Mouse (Mus musculus) telencephalon, adult 2 months (tissue): ENCODE measurements around the gene Slc9a5.

Experiments used
- DNase-seq: peaks from one replicate; pipeline ENCODE4 v3.0.0-alpha.2; 2011; ENCODE audit warnings: low read depth, low spot score

The Slc9a5 gene

DNA sequence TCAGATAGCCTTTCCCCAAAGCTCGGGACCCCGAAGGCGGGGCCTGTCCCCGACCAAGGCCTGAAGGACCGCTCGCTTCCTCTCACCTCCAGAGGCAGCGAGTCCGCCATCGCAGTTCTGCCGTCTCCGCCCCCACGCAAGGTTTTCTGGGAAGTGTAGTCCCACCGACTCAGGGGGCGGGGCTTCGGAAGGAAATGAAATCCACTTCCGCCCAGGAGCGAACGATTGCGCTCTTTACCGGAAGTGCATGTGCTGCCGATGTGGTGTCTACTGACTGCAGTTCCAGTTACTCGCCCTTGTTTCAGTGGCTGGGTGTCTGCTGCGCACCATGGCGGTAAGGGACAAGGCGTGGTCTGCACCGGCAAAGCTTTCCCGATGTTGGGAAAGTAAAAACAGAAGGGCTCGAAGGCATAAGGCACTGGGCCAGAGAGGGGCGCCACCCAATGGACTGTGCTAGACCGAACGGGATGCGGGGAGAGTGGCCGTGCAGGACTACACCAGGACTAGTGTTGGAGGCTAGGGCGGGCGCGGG is 22.4 kb upstream of the Slc9a5 start, which contains the start of the genes Lrrc29 and Tmem208:
Gene Lrrc29, minus strand, starts transcription at position 138 of the 532 bp plus-strand sequence.
Gene Tmem208, plus strand, starts transcription at position 214 of the 532 bp plus-strand sequence.
- peak; percentile 95 for DNase-seq

DNA sequence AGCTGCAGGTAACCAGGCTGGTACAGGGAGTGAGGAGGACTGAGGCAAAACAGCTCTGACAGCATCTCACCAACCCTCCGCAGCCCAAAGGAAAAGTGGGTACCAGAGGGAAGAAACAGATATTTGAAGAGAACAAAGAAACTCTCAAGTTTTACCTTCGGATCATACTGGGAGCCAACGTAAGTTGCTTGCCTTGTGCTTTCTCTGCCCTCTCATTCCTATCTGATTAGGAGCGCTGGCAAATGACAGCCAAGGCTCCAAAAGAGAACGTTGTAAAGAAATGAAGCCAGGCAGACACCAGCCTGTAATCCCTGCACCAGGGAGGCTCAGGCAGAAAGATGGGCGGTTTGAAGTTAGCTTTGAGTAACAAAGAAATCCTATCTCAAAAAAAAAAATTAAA is 21.7 kb upstream of the Slc9a5 start:
- DNase-seq, result no peak

DNA sequence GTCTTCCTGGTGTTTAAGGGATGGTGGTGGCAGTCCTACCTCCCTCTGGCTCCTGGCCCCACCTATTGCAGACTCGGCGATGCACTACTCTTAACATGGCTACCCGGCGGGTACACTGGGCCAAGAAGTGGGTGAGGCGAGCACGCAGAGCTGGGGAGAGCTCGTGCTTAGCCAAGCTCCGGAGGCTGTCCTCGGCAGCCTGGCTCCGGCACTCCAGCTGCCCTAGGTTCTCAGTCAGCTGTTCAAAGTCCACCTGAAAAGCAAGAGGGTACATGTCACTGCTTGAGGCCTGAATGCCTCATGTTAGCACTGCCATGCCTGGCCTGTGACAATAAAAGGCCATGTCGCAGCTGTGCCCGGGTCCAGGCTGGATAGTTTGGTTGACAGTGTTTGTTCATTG is 18.3 kb upstream of the Slc9a5 start:
- DNase-seq, result no peak

DNA sequence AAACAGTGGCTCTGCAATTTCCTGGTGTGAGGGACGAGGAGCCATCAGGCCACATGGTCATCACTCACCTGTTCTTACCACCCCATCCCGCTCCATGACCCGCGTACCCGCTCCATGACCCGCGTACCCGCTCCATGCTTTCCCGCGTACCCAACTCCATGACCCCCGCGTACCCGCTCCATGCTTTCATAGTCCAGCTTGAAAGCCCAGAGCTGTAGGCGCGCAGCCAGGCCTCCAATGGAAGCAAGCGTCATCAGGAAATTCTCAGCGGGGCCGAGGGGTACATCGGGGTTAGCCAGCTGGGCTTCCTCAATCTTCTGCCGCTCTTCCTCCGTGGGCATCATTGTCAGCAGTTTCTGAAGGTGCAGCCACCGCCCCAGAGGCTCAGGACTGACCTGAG is 17.2 kb upstream of the Slc9a5 start:
- no peak for DNase-seq

DNA sequence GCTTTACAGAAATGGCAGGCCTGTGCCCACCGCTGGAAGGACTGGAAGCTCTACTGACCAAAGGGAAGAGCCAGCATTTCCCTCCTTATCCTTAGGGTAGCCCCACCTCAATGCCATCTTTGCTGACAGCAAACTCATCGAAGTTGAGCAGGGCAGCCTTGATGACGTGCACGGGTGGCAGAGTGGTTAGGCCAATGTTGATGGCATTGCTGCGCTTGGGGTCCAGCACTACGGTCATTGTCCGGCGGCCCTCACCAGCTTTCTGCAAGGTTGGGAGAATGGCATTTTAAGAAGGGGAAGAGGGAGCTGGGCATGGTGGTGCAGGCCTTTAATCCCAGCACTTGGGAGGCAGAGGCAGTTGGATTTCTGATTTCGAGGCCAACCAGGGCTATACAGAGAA is 16.7 kb upstream of the Slc9a5 start:
- no peak for DNase-seq

DNA sequence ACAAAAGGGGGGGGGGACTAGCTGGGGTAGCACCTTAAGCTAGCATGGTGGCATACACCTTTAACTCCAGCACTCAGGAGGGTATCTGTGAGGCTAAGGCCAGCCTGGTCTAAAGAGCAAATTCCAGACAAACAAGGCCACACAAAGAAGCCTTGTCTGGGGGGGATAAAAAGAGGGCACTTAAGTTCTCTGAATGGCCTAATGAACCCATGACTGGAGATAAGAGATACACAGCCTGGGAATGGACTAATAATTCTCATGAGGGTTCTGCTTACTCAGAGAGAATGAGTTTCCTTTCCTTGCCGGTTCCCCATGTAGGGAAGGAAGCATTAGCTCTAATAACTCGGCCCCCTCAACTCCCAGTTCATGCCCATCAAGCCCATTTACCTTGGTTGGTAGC is 16.1 kb upstream of the Slc9a5 start:
- DNase-seq, result no peak

DNA sequence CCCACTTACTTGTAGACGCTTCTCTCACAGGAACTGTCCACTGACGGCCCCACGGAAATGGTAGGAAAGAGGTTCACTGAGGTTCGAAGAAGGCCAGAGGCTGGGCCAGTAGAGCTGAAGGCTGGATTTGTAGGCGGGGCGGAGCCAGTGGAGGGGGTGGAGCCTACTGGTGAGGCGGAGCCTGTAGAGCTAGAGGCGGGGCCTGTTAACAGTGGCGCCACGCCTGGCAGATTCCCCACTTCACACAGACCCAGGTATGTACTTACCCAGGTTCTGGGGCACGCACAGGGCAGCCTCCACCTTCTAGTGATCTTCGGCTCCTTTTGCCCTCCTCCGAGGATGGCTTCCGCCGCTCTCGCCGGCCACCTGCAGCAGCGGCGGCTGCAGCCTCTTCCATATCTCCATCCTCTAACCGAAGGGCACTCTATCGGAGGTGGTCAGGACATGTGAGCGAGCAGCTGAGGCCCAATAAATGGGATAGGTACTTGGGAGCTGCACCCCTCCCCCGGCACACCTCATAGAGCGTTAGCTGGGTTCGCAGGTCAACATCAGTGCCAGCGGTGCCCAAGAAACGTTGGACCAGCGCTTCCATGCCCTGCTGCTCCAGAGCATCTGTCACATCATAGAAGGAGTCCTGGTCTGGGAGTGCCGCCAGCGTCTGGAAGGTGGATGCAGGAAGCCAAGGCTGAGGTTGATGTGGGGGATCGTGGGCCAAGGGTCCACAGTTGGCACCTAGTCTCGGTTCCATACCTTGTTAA is 12.1 kb upstream of the Slc9a5 start:
- DNase-seq, result no peak

DNA sequence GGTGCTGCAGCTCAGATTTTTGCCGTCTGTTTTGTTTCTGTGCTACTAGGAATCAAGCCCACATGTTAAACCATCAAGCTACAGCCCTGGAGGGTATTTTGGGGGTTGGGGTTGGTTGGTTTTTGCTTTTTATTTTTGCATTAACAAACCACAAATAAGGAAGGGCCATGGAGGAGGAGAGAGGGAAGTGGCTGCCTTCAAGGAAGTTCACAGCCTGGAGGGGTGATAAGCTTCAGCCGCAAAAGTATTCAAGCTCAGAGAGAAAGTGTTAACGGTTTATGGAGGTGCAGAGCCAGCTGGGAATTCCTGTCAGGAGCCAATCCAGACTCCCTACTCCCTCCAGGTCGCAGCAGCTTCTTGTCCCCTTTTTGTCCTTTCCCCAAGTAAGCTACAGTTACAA is 9.7 kb upstream of the Slc9a5 start:
- no peak for DNase-seq

DNA sequence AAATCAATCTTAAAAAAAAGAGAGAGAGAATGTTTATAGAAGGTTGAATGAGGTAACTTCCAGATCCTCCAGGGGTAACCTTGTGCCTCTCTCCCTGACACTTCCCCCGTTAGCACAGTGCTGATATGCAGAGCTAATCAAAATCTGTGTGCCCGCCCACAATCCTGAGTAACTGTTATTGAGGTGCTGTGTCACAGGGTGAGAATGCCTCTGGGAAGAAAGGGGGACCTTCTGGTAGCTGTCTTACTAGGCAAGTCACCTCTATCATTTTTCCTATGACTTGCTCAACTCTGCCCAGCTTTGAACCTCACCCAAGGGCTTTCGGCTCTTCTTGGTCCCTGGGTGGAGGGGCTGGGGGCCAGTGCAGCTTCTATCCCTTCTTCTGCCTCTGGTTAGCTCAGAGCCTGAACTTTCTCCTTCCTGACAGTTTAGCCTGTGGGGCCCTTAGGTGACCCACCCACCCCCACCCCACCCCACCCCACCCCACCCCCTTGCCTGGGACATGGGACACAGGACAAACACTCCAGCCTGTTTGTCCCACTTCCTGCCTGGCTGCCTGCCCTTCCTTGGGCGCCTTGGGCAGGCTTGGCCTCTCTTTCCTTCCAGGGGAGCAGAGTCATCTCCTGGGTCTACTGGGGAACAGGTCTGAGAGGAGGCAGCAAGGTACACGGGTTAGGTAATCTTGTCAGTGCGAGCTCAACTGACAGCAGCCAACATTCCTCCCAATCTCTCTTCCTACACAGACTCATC is 8.6 kb upstream of the Slc9a5 start:
- no peak for DNase-seq

DNA sequence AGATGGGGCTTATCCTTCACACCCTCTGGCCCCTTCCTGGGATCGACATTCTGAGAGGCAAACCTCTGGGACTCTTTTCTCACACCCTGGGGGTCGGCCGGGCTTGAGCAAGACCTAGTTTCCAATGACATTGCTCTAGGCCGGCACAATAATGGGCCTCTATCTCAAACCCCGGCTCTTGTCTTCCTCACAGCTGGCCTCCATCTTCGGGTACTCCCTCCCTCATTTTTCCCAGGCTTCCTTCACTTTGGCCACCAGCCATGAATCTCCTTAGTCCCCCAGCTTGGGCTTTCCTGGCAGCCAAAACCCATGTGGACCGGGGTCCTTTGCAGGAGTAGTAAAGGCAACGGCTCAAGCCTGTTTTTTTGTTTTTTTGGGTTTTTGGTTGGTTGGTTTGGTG is 7.2 kb upstream of the Slc9a5 start:
- DNase-seq, result no peak

DNA sequence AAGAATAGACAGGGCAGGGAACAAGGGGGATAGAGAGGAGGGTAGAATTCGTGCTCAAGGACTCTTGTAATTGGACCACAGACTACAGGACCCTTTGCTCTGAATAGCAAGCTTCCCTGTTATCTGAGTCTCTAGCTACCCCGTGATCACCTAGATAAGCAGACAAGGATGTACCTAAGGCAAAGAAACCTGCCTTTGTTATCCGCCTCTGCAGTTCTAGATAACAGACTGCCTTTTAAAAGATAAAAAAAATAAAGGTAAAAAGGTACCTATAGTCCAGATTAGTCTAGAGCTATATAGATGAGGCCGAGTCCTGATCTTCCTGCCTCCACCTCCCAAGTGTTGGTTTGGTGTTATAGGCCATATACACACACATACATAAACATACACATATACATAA is 5.9 kb upstream of the Slc9a5 start:
- DNase-seq, result no peak

DNA sequence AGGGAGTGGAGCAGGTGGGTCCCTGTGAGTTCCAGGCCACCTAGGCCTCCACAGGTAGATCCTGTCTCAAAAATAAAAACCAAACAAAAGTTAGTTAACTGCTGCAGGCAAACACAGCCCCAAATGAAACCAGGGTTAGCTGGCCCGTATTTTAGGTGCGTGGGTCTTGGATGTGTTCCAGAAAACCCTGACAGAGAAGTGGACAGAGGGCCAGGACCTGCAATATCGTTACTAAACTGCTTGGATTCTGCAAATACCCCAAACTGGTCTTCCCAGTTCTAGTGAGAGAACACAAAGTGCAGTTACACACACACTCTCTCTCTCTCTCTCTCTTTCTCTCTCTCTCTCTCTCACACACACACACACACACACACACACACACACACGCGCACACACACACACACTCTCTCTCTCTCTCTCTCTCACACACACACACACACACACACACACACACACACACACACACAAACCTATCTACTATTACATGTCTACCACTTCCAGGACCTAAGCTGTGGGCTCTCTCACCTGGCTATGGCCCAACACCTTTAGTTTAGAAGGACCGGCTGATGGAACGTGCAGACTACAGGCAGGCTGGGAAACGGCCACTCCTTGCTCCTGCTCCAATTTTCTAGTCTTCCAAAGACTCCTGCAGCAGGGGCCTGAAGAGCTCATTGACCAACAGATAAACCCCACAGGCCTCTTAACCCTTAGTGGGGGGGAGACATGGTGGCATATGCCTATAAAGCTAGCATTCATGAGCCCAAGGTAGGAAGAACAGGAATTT is 4.7 kb upstream of the Slc9a5 start:
- DNase-seq, result no peak

DNA sequence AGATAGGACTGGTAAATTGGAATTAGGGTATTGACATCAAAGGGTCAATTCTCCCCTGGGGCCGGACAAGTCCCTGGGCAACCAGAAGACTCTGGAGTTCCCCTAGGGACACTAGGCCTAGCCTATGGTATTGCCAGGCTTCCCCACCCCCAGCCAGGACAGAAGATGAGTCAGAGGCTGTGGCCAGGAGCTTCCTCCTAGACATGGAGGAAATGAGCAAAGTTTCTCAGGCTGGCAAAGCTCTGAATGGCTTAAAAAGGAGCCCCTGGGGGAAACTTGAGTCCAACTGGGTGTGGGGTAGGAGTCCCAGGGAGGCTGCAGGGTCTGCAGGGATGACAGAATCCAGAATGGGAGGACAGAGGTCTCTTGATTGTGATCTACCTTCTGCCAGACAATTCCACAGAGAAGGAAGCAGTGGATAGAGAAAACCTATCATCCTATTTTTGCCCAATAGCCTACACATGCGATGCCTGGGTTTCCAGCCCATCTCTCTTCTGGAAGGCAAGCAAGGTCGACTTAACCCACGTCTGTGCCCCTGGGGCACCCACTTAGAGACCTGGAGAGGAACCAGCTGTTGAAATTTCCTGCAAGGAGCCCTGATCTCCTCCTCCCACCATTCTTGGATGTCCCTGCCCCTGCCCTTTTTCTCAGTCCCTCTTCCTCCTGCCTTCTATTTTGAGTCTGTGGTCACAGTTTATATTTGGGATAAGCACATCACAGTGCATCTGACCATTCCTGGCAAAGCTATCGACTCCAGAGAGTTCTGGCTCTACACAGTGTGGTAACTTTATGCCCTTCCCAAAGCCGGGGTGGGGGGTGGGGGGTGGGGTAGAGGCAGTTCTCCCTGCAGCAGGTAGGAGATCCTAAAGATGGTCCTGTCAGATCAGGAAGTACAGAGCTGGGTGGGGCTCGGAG is 3.3 kb upstream of the Slc9a5 start:
- no peak for DNase-seq

DNA sequence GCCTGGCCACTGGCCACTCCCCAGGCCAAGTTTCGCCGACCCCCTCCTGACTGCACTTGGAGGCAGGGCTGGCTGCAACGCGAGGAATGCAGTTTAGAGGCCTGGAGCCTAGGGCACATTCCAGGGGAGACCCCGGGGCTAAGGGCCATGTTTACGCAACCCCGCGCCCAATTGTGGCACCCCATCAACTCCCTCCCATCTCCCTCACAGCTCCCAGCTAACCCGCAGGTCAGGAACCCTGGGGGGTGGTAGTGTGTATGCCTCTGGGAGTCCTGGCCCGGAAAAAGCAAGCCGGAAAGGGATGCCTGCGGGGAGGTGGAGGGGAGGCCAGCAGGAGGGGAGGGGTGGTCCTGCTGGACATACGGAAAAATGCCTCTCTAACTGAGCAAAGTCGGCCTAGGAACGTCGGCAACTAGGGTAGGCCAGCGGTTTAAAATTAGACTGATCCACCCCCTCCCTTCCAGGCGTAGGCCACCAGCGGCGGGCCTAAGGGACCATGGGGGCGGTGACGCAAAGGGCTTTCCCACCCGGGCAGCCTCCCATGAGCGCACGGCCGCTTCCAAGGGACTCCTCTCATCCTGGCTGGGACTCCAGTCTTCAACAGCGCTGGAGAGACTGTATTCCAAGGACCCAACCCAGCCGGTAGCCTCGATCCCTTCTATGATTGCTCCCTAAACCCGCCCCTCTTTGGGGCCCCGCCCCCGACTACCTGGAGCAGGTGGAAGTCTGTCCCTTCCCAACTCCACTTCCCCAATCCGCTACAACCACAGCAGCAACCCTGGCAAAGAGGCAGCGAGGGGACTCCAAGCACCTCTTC is 1.8 kb upstream of the Slc9a5 start:
- DNase-seq, result no peak

DNA sequence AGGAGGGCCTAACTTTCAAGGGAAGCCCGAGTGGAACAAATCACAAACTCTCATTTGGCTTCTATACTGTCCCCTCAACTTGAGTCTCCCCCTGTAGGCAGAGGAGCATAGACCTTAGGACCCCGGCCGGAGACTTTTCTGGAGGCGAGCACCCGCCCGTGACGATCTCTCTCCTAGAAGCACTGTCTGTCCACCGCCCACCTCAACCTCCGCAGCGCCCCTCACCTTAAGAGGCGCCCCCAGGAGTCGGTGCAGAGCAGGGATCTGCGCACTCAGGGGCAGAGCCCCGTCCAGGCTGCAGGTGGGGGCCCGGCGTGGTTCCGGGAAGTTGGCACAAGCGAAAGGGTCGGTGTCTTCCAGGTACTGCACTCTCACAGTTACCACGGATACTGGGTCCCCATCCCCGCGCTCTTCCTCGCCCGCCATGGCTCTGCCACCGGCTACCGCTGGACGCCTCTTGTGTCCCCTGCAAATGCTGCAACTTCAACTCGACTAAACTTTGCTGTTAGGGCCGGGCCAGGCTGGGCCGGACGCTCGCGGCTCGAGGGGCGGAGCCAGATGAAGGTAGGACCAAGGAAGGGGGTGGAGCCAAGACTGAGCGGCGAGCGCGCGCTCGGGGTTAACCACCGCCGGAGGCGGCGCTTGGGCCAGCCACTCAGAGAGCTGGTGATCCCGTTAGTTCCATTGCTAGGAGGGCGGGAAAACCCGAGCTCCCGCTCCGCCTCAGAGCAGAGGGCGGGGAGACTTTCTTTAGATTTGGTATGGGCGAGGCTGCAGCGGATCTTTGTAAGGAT is 1.0 kb upstream of the Slc9a5 start, which contains the start of gene Fhod1:
Gene Fhod1, minus strand, starts transcription at position 526 of the 794 bp plus-strand sequence.
- peak; percentile 78 for DNase-seq

DNA sequence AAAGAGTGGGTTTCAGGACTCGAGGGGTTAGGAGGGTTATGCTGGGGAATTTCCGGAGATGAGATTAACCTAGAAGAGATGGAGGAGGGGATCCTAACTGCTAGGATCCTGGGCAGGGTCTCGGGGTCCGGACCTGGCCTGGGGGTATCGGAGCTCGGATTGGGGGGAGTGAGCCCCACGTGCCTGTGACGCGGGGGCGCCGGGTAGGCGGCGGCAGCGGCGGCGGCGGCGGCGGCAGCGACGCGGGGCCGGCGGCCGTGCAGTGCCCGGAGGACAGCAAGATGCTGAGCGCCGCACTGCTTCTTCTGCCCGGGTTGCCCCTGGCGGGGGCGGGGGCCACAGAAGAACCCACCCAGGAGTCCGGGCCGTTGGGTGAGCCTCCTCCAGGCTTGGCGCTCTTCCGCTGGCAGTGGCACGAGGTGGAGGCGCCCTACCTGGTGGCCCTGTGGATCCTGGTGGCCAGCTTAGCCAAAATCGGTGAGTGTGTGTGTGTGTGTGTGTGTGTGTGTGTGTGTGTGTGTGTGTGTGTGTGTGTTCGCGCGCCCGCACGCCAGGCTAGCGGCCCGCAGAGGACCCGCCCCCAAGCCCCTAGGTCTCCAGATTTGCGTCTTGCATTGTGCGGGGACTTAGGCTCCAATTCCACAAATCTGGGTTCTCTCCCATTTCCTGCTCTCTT is 591 bp downstream of the Slc9a5 start:
- DNase-seq, result no peak

DNA sequence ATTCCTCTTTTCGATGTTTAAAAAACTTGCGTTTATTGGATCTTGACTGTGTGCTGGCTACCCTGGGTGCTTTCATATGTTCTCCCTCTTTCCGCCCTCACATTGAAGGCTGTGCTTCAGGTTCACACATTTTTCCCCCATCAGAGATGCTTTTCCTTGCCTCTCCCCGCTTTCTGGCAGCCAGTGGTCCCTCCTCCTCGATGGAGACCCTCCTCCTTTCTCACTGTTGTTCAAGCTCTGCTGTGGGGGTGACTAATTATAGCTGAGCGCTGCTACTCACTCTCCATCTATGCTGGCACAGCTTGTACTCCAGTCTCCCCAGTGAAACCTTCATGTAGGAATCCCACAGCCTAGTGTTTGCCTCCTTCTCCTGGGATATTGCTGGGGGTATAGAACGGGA is 1.5 kb downstream of the Slc9a5 start:
- DNase-seq, result no peak

DNA sequence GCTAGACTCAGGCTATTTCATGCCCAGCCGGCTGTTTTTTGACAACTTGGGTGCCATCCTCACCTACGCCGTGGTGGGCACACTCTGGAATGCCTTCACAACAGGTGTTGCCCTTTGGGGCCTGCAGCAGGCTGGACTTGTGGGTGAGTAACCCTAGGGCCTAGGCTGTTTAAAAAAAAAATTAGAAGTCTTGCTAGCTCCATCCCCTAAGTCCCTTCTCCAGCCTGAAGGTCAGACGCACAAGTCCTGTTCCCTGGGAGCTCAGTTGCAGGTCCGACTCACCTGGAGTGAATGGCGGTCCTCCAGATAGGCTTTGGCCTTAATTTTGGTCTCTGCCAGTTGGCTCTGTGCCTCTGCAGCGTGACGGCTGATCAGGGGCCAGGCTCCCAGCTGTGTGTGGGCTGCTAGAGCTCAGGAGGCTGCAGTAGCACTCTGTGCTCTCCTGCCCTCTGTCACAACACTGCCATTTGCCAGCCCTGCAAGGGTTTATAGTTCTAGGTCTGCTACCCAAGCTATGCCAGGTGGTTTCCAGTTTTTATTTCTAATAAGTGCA is 5.0 kb downstream of the Slc9a5 start:
- DNase-seq, result no peak
